8 mouse cellular contexts compared by ENCODE assay signal in the genomic region with DNA sequence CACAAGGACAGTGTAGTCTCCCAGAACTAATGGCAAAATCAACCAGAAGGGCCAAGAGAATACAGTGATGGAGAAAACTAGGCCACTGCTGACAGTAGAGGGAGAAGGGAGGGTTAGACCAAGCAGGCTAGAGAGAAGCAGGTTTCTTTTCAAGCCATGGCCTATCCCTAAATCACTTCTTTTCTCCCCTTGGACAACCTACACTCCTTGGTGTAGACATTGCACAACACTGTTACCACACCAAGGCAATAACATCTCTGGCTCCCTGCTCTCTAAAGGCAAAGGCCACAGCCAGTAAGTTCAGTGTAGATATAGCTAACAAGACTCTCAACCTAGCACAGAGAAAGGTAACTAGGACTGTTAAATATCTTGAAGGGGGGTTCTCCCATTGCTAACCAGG. TPM values are rescaled to one million over a fixed set of nuclear protein-coding genes. Genes with fewer than 3 reads are reported as not detected.
DNase-seq lines count a peak whose midpoint lies in the region; ATAC-seq and TF ChIP-seq lines count a peak whose summit lies in the region.

No protein-coding gene starts in this region.

- H3K4me2 ChIP-seq in forebrain, embryonic 12.5 days: peak overlapping the region; percentile 86
- H3K4me2 ChIP-seq in limb, embryonic 14.5 days (replicated peaks; ENCODE audit: low read depth, low read length, severe bottlenecking): peak overlapping the region; percentile 66
- peak overlapping the region; percentile 74 for H3K4me2 ChIP-seq in stomach, embryonic 15.5 days

- no peak for ATAC-seq in forebrain, embryonic 12.5 days (ENCODE audit: low FRiP score)
- no peak for ATAC-seq in limb, embryonic 14.5 days (ENCODE audit: low FRiP score, low read depth)
- ATAC-seq in stomach, embryonic 15.5 days (ENCODE audit: insufficient read depth, low FRiP score, low read depth): no peak

- H3K36me3 ChIP-seq in forebrain, embryonic 12.5 days (replicated peaks): peaks cover 40% of the 10 kb centered on the region
- peaks cover 41% of the 10 kb centered on the region for H3K36me3 ChIP-seq in limb, embryonic 14.5 days (ENCODE audit: control insufficient read depth, insufficient read depth, low read length)
- H3K36me3 ChIP-seq in stomach, embryonic 15.5 days: peaks cover 21% of the 10 kb centered on the region

- peak; percentile 12 for DNase-seq in lung, postnatal 36 days
- DNase-seq in lung, postnatal 14 days: no peak
- no peak for DNase-seq in limb, embryonic 14.5 days (ENCODE audit: low spot score)
- no peak for DNase-seq in right cerebral cortex, adult 18-20 months
- no peak for DNase-seq in right cerebral cortex, adult 2 months (ENCODE audit: low spot score in 2 of 2)
- DNase-seq in cerebellum, adult 11-12 months: no peak

- peak overlapping the region; percentile 81 for H3K4me3 ChIP-seq in forebrain, embryonic 12.5 days (replicated peaks)
- H3K4me3 ChIP-seq in limb, embryonic 14.5 days (replicated peaks; ENCODE audit: low read length): peak overlapping the region; percentile 94
- peak overlapping the region; percentile 86 for H3K4me3 ChIP-seq in stomach, embryonic 15.5 days (replicated peaks)

- H3K27ac ChIP-seq in forebrain, embryonic 12.5 days: no peak overlapping the region
- H3K27ac ChIP-seq in limb, embryonic 14.5 days (replicated peaks; ENCODE audit: low read depth, low read length): no peak overlapping the region
- no peak overlapping the region for H3K27ac ChIP-seq in stomach, embryonic 15.5 days

- peak overlapping the region; percentile 86 for H3K9ac ChIP-seq in forebrain, embryonic 12.5 days
- peak overlapping the region; percentile 86 for H3K9ac ChIP-seq in limb, embryonic 14.5 days (ENCODE audit: low read depth, low read length, severe bottlenecking)
- no peak overlapping the region for H3K9ac ChIP-seq in stomach, embryonic 15.5 days

- no peaks in the 10 kb centered on the region for H3K9me3 ChIP-seq in forebrain, embryonic 12.5 days
- no peaks in the 10 kb centered on the region for H3K9me3 ChIP-seq in limb, embryonic 14.5 days (ENCODE audit: control insufficient read depth, low read length)
- no peaks in the 10 kb centered on the region for H3K9me3 ChIP-seq in stomach, embryonic 15.5 days

- no peak for TF ChIP-seq POLR2A in limb, embryonic 14.5 days (IDR thresholded peaks at IDR 0.05; ENCODE audit: borderline replicate concordance, extremely low read depth, insufficient read depth, insufficient read length)

- H3K4me1 ChIP-seq in forebrain, embryonic 12.5 days: peaks cover 28% of the 10 kb centered on the region
- H3K4me1 ChIP-seq in limb, embryonic 14.5 days (ENCODE audit: control insufficient read depth, insufficient read depth, low read length): peaks cover 11% of the 10 kb centered on the region
- peaks cover 20% of the 10 kb centered on the region for H3K4me1 ChIP-seq in stomach, embryonic 15.5 days

- 0 out of 2 replicates have a peak, but pooled peaks cover 3% of the 10 kb centered on the region for H3K27me3 ChIP-seq in forebrain, embryonic 12.5 days
- H3K27me3 ChIP-seq in limb, embryonic 14.5 days (ENCODE audit: control insufficient read depth, insufficient read depth, low read length): no peaks in the 10 kb centered on the region
- no peaks in the 10 kb centered on the region for H3K27me3 ChIP-seq in stomach, embryonic 15.5 days (replicated peaks)

RNA-seq across cellular contexts. Expression of gene Lman2, which starts 1.4 kb away (rescaled TPM):
- polyA plus RNA-seq in forebrain, embryonic 12.5 days (2016; fragmentation: Nextera tagmentation; extraction: Ambion mirVana): 82.7 TPM in 2 replicates
- polyA plus RNA-seq in limb, embryonic 14.5 days (2012; rRNA removed): 84.4 and 101 TPM in 2 replicates
- 92.9 and 101 TPM in 2 replicates for polyA plus RNA-seq in limb, embryonic 14.5 days (2014; fragmentation: Nextera tagmentation; extraction: Ambion mirVana)
- polyA plus RNA-seq in stomach, embryonic 15.5 days (2015; fragmentation: Nextera tagmentation; extraction: Ambion mirVana): 114 and 127 TPM in 2 replicates

RNA-seq across cellular contexts. Expression of gene Rgs14, which starts 8.4 kb away (rescaled TPM):
- 0.64 TPM in 1 of 2 replicates, not detected in the other for polyA plus RNA-seq in forebrain, embryonic 12.5 days (2016; fragmentation: Nextera tagmentation; extraction: Ambion mirVana)
- polyA plus RNA-seq in limb, embryonic 14.5 days (2012; rRNA removed): 1.8 and 1.9 TPM in 2 replicates
- polyA plus RNA-seq in limb, embryonic 14.5 days (2014; fragmentation: Nextera tagmentation; extraction: Ambion mirVana): 1.3 and 2.4 TPM in 2 replicates
- 1.3 and 1.5 TPM in 2 replicates for polyA plus RNA-seq in stomach, embryonic 15.5 days (2015; fragmentation: Nextera tagmentation; extraction: Ambion mirVana)

RNA-seq across cellular contexts. Expression of gene Mxd3, which starts 31.5 kb away (rescaled TPM):
- polyA plus RNA-seq in forebrain, embryonic 12.5 days (2016; fragmentation: Nextera tagmentation; extraction: Ambion mirVana): 35.5 and 39.1 TPM in 2 replicates
- polyA plus RNA-seq in limb, embryonic 14.5 days (2012; rRNA removed): 59.8 and 67.0 TPM in 2 replicates
- 41.4 and 44.1 TPM in 2 replicates for polyA plus RNA-seq in limb, embryonic 14.5 days (2014; fragmentation: Nextera tagmentation; extraction: Ambion mirVana)
- polyA plus RNA-seq in stomach, embryonic 15.5 days (2015; fragmentation: Nextera tagmentation; extraction: Ambion mirVana): 29.2 and 32.1 TPM in 2 replicates

RNA-seq across cellular contexts. Expression of gene Slc34a1, which starts 36.8 kb away (rescaled TPM):
- not detected in 2 replicates for polyA plus RNA-seq in forebrain, embryonic 12.5 days (2016; fragmentation: Nextera tagmentation; extraction: Ambion mirVana)
- polyA plus RNA-seq in limb, embryonic 14.5 days (2012; rRNA removed): not detected in 2 replicates
- polyA plus RNA-seq in limb, embryonic 14.5 days (2014; fragmentation: Nextera tagmentation; extraction: Ambion mirVana): not detected in 2 replicates
- polyA plus RNA-seq in stomach, embryonic 15.5 days (2015; fragmentation: Nextera tagmentation; extraction: Ambion mirVana): 0.06 and 0.17 TPM in 2 replicates

RNA-seq across cellular contexts. Expression of gene Rab24, which starts 39.4 kb away (rescaled TPM):
- 96.9 and 97.7 TPM in 2 replicates for polyA plus RNA-seq in forebrain, embryonic 12.5 days (2016; fragmentation: Nextera tagmentation; extraction: Ambion mirVana)
- polyA plus RNA-seq in limb, embryonic 14.5 days (2012; rRNA removed): 154 and 165 TPM in 2 replicates
- 109 and 116 TPM in 2 replicates for polyA plus RNA-seq in limb, embryonic 14.5 days (2014; fragmentation: Nextera tagmentation; extraction: Ambion mirVana)
- 89.8 and 93.2 TPM in 2 replicates for polyA plus RNA-seq in stomach, embryonic 15.5 days (2015; fragmentation: Nextera tagmentation; extraction: Ambion mirVana)
